Mouse (Mus musculus) thymus, adult 2 months (tissue): ENCODE data around the gene Gm17660.

ENCODE experiments used
- CTCF ChIP-seq: fragments of 200-500 bp; IDR thresholded peaks from 2 replicates; pipeline ENCODE4 v1.5.1; 2012; ENCODE audit warnings: mild to moderate bottlenecking, control low read depth, low read length, moderate library complexity, borderline replicate concordance; ENCODE audit not compliant: control insufficient read depth, poor library complexity, insufficient read depth; ENCODE audit errors: extremely low read depth
- POLR2A ChIP-seq: fragments of 200-500 bp; IDR thresholded peaks from 2 replicates; pipeline ENCODE4 v1.6.1; 2012; ENCODE audit warnings: mild to moderate bottlenecking, low read length, control low read depth, moderate library complexity; ENCODE audit not compliant: control insufficient read depth, poor library complexity, insufficient read depth; ENCODE audit errors: extremely low read depth

DNA sequence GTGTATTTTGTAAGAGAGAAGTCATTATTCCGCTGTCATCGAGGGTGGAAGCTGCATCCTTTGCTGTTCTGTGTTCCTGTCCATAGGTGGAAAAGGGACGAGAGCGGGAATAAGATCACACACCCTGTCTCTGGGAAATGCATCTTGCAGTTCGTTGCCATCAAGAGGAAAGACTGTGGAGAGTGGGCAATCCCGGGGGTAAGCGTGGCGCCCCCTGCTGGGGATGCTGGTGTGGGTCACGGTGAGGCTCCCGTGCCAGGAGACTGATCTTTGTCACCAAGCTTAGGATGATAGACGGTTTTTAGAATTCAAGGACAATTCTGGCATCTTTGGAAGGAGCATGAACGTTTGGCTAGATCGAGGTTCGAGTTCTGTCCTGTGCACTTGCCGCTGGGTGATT lies 19.4 kb downstream of the Gm17660 start:
- TF ChIP-seq POLR2A (no peak), CTCF (peak; percentile 93; the same call in 1 of the 2 replicates)
